Mouse (Mus musculus): ENCODE data around the gene Slc47a1.
"Not testable (repeated sequence)": the region's sequence is repeated elsewhere in the genome, so short reads cannot be mapped to it uniquely, and the experiment has no call there.

Gene Slc47a1

DNA sequence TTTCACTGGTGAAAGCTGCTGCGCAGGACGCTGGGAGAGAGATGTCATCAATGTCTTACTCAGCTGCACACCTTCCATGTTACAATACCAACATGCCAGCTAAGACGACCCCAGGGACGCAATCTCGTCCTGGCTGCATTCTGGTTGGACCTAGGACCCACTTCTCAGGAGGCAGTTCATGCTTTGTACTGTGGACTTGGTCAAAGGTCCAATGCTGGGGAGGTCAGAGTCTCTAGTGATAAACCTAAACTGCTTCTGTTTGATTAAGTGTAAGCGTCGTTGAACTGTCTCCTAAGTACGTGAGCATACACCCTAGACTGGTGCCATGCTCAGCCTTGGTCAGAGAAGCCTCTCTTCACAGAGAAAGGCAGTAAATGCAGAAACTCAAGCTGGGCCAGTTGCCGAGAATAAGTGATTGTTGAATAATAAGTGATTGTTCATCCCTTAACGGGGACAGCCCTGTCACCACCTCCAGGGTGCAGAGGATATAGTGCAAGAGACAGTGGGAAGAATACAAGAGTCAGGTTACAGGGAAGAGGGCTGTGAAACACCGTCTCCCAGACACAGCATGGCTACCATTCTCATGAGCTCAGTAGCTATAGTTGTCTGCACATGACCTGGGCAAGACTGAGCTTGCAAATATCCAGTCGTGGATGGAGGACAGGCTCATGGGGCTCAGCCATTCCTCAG, 58.8 kb downstream of the Slc47a1 start:
- no peak for DNase-seq (ENCODE audit: low read depth)

DNA sequence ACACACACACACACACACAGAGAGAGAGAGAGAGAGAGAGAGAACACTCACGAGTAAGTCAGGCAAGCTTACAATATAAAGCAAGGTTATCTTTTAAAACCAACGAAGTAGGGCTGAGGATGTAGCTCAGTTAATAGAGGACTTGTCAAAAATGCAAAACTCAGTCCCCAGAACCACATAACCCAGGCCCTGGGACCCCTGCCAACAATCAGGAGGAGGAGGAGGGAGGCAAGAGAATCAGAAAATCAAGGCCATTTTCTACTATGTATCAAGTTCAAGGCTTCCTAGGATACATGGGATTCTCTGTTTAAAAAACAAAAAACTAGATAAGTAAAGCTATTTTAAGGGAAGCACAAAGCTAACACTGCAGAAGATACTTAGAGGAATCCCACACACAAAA, 61.3 kb downstream of the Slc47a1 start:
- DNase-seq (ENCODE audit: low read depth): no peak

DNA sequence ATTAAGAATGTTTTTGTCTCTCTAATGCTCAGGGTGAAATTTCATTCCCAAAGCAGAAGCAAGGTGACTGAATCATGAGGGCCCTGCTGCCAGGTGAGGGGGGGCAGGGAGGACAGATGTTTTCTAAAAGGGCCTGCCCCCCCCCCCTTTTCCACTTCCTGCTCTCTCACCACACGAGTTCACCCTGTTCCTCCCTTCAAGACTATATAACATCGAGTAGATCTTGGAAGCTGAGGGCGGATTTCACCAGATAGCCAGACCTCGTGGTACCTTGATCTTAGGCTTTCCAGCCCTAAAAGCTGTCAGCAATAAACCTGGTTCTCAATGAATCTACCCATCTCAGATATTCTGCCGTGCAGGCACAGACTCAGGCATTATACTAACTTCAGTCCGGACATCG, 67.8 kb downstream of the Slc47a1 start:
- no peak for DNase-seq (ENCODE audit: low read depth)

DNA sequence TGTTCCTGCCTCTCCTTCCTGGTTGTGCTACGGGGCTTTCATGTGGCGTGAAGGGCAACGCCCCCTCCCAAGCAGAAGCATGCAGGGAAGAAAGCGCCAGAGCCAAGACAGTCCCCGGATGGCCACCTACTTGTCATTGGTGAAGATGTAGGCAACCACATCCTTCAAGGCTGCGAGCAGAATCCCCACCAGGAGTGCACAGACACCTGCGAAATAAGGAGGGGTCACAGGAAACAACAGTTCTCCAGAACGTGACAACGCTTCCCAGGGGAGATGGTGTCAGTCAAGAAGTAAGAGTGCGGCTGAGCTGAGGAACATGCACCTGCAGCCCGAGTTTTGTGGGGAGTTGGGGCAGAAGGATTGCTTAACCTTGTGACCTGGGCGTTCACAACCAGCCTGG, 68.3 kb downstream of the Slc47a1 start:
- DNase-seq (ENCODE audit: low read depth): no peak

DNA sequence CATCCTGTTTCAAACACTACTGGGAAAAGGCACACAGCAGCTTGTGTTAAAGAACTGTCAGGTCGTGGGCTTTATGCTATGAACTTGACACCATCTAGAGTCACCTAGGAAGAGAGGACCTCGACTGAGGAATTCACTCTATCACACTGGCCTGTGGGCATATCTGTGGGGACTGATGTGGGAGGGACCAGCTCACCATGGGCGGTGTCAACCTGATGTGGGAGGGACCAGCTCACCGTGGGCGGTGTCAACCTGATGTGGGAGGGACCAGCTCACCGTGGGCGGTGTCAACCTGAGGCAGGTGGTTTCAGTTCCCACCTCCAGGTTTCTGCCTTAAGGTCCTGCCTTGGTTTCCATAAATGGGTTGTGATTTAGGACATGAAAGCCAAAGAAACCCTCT, 70.3 kb downstream of the Slc47a1 start:
- no peak for DNase-seq (ENCODE audit: low read depth)

DNA sequence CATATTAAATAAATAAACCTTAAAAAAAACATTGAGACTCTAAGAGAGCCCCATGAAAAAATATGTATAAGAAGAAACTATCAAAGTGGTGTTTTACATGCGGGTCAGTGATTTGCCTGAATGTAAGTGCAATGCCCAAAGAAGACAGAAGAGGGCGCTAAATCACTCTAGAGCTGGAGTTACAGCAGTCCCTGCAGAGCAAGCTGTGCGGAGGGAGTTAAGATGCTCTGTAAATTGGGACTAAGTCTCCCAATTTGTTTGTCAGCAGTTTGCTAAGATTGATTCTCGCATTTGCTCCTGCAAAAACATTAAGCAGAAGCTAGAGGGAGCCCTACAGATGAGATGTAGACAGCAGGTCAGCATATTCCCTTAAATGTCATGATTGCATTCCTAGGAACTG, 72.8 kb downstream of the Slc47a1 start:
- DNase-seq (ENCODE audit: low read depth): no peak

DNA sequence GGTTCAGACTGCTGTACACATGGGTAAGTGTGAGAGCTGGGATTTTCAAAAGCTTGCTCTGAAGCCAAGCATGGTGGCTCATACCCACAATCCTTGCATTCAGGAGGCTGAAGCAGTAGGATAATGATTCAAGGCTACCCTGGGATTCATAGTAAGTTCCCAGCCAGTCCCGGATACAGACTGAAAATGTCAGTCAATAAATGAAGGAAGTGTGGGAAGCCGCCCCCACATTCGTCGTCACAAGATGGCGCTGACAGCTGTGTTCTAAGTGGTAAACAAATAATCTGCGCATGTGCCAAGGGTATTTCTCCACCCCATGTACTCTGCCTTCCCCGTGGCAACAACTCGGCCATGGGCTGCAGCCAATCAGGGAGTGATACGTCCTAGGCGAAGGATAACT, 73.6 kb downstream of the Slc47a1 start:
- not testable (repeated sequence) for DNase-seq (ENCODE audit: low read depth)

DNA sequence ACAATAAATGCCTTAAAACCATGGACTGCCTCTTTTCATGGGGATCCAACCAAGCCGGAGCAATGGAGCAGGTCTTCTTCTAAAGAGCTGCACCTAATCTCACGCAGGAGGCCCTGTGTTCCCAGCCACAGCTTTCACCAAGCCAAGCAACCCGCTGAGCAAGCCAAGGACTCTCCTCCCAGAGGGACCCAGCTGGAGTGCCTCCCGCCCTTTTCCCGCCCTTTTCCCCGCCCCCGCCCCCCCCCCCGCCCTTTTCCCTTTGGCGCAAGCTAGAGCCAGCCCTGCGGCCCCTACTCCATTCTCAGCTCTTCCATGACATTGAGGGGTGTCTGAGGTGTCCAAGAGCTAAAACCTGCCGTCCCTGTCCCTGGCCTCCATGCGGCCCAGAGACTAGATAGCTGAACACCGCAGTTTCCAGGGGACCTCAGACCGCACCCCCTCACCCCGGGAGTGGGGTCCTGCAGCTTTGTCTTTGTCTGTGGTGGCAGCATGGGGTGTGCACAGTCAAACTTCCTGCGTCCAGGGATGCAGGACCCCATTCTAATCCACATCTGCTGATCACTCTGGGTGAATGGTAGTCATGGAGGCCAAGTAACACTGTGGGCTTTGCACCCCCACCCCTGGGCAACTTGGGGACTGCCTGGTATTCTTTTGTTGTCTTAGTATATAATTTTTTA, 77.3 kb downstream of the Slc47a1 start:
- no peak for DNase-seq (ENCODE audit: low read depth)

DNA sequence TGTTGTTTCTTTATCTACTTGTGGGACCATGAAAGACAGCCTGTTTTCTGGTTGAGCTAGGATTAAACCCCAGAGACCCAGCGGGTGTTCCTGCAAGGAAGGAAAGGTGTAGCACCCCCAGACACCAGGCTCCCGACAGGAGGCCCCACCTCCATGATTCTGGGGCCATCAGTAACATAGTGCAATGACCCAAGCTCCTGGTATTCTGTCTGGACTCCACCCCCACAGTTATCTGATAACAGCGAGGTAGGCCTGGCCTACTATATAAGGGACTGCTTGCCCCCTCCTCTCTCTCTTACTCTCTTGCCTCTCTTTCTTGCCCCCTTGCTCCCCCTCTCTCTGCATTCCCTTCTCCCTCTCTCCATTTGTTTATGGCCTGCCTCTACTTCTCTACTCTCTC, 77.9 kb downstream of the Slc47a1 start:
- no peak for DNase-seq (ENCODE audit: low read depth)

DNA sequence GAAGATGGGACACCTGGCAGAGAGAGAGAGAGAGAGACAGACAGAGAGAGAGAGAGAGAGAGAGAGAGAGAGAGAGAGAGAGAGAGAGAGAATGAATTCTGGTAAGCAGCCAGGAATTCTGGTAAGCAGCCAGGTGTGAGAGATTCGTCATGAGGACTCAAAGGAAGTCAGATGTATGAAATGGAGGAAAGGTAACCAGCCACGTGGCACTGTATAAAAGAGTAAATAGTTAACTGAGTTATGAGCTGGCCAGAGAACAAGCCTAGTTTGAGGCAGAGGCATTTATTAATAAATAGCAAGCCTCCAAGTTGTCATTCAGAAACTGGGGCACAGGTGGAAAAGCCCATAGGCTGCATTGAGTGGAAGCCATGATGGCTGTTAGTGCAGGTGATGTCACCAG, 80.2 kb downstream of the Slc47a1 start:
- DNase-seq (ENCODE audit: low read depth): no peak

DNA sequence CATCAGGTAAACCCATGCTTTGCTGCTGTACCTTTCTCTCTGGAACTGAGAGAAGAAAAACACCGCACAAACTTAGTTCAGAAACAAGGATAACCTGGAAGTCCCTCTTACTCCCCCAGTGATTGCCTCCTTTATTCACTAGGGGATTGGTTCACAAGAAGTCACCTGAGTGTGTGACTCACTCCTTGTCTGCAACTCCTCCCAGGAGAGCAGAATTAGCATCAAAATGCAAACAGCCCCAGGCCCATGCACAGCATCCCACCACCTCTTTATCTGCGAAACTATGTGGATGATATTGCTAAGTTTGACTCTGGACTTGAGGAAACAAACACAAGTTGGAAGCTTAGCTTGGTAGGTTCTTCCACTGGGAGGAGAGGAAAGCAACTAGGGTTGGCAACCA, 80.8 kb downstream of the Slc47a1 start:
- no peak for DNase-seq (ENCODE audit: low read depth)

DNA sequence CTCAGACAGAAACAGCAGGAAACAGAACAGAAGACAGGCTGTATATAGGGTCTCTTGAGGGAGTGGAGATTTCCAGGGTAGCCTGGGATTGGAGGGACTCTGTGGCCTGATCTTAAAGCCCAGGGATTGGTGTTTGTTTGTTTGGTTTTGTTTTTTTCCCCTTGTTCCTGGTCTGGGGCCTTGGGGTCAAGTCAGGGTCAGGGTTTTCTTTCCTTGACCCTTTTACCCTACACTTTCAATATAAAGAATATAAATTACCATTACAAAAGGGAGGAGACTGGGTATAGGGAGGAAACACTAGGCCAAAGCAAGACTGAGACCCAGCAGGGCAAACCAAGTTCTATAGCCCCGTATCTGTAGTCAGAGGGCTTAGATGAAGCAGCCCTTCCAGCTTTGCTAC, 81.6 kb downstream of the Slc47a1 start:
- no peak for DNase-seq (ENCODE audit: low read depth)

DNA sequence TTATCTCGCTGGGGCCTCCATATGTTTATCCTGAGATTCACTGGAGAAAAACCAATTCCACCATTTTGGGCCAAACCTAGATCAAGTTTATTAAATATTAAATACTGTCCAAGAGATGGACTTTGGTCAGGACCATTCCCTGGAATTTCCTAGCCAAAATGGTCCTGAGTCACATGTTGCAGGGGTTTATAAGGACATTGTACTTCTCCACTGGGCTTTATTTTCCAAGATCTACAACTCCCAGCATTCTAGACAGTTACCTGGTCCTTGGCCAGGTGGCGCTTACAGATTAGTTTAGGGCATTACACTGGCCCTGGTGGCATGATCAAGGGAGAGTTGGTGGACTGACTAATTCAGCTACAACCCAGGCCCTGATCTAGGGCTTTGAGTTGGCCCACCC, 82.6 kb downstream of the Slc47a1 start:
- no peak for DNase-seq (ENCODE audit: low read depth)

DNA sequence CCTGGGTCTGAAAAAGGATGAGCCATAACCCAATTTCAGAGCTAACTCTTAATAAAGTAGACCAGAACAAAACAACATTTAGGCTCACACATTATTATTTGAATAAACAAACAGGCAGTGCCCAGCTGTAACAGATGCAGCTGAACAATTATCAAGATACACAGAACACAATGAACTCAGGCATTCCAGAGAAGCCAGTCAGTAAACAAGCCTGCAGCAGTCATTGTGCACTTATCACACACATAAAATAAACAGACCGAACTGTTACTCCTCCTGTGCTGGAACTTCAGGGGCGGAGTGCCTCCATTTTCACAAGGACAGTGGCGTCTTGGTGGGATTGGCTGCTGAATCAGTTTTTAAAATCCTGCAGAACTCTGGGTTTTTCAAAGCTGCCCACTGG, 83.7 kb downstream of the Slc47a1 start:
- DNase-seq (ENCODE audit: low read depth): no peak
